Mouse (Mus musculus) small intestine, adult 2 months (tissue): ENCODE results near the gene Svop. TPM values are rescaled to one million over a fixed set of nuclear protein-coding genes. Genes with fewer than 3 reads are reported as not detected.
A peak's percentile ranks its signal among the peaks of the same experiment; 100 is the strongest.

ENCODE experiments used
- H3K27ac ChIP-seq: fragments of 200-500 bp; 2 replicates; pipeline ENCODE4 v1.5.1; 2012; ENCODE audit warnings: low read depth, low read length, control low read depth, inconsistent platforms; ENCODE audit not compliant: insufficient read depth
- H3K27me3 ChIP-seq: fragments of 200-500 bp; 2 replicates; pipeline ENCODE4 v1.6.1; 2012; ENCODE audit warnings: mild to moderate bottlenecking, moderate library complexity, low read length, inconsistent platforms; ENCODE audit not compliant: control insufficient read depth, insufficient read depth
- H3K36me3 ChIP-seq: fragments of 200-500 bp; 2 replicates; pipeline ENCODE4 v1.6.1; 2012; ENCODE audit warnings: mild to moderate bottlenecking, low read length, control low read depth, inconsistent platforms; ENCODE audit not compliant: control insufficient read depth, insufficient read depth
- H3K4me1 ChIP-seq: fragments of 200-500 bp; 2 replicates; pipeline ENCODE4 v1.6.1; 2012; ENCODE audit warnings: low read length, inconsistent platforms, mixed read lengths; ENCODE audit not compliant: control insufficient read depth, insufficient read depth, insufficient read length
- H3K4me3 ChIP-seq: fragments of 200-500 bp; 2 replicates; pipeline ENCODE4 v1.5.1; 2012; ENCODE audit warnings: low read depth, mild to moderate bottlenecking, control low read depth, inconsistent platforms, low read length, moderate library complexity
- CTCF ChIP-seq: fragments of 200-500 bp; IDR thresholded peaks from 2 replicates; pipeline ENCODE4 v1.5.1; 2012; ENCODE audit warnings: low read depth, mild to moderate bottlenecking, control low read depth, inconsistent platforms, low read length, moderate library complexity, mixed read lengths; ENCODE audit not compliant: insufficient replicate concordance, insufficient read length; ENCODE audit errors: extremely low read depth
- POLR2A ChIP-seq: fragments of 200-500 bp; IDR thresholded peaks from 2 replicates; pipeline ENCODE4 v1.6.1; 2012; ENCODE audit warnings: low read depth, mild to moderate bottlenecking, control low read depth, inconsistent platforms, low read length, moderate library complexity
- WGBS: fragments of 180-500 bp; shearing (Covaris S2); methylation state at CpG from one replicate; pipeline ENCODE4 v1.1.7; 2018; 5-methylcytosine and 5-hydroxymethylcytosine counted together
- polyA plus RNA-seq: library from polyadenylated mRNA; depleted of rRNA; stranded (reverse); fragments of >200 nt; gene quantifications from 2 replicates; pipeline ENCODE4 v1.2.3, GENCODE M21; 2012

The Svop gene
- polyA plus RNA-seq, 1 experiment = 0.42 TPM

DNA sequence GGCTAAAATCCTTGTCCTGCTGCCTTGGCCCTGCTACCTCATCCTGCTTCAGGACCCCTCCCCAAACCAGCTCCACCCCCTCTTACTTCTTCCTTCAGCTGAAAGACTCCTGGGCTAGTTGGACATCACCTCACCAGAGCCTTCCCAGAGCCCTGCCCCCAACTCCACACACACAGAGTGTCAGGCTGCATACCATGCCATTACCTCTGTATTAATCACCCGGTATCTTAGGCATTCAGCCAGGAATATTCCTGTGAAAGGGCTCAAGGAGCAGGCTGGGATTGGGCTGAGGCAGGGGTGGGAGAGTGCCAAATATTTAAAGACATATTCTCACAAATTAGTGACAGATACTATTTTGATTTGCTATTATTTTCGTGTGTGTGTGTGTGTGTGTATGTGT, 94.9 kb downstream of the Svop start:
- no peak for TF ChIP-seq CTCF
- Histone ChIP-seq H3K27me3 (no peaks in the 10 kb centered on the region), H3K4me1 (peaks cover 17% of the 10 kb centered on the region), H3K36me3 (no peaks in the 10 kb centered on the region), H3K4me3 (no peak overlapping the region), H3K27ac (no peak overlapping the region)
- 27% methylated on average over 2 of the region's 2 CpGs for WGBS

DNA sequence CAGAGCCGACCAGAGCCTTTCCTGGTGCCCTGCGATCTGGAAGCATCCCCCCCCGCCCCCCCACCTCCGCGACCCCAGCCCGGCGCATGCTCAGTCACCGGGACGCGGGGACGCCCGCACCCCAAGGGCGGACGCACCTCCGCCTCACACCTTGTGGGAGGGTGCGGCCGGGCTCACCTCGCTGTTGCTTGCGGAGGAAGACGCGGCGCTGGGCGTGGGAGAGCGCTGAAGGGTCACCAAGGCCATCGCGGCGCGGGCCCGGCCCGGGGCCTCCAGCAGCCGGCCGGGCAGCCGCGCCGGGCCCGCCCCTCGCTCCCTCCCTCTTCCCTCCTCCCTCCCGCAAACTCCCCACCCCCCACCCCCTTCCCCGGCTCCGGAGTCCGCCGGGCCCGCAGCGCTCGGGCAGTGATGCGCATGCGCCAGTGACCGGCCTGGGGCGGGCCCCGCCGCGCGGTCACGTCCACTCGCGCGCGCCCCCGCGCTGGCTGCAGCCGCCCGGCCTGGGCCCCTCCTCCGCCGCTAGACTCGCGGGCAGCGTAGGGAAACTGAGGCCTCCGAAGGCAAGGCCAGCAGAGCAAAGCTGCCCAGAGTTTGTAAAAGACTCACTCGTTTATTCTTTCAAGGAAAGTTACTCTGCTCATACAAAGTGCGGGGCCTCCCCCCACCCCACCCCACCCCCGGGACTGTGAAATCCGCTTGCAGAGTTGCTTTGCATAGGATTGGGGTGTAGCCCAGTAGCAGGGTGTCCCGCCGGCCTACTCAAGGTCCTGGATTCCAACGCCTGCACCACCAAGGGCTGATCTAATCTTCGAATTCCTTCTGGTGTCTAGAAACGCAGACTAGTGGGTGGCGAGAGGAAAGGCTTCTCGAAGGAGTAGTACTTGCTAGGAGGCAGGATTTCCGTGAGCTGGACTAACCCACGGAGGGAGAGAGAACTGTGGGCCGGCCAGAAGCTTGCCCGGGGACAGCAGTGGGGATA, 97.6 kb downstream of the Svop start, which contains the start of gene Ssh1:
Gene Ssh1 (minus strand): TSS at position 408 of the 979 bp plus-strand sequence.
- peaks cover 17% of the 10 kb centered on the region for H3K4me1 ChIP-seq
- TF ChIP-seq POLR2A (no peak), CTCF (no peak)

GRCm38 (mm10) chr5:113993031-113993486, 98.3 kb downstream of the Svop start:
- TF ChIP-seq POLR2A (no peak), CTCF (no peak)
- H3K4me1 ChIP-seq = peaks cover 17% of the 10 kb centered on the region
- under 1% methylated on average over 22 of the region's 22 CpGs for WGBS
- no peaks in the 10 kb centered on the region for H3K36me3 ChIP-seq
- H3K4me3 ChIP-seq = peak overlapping the region; percentile 79
- H3K27ac ChIP-seq = peak overlapping the region; percentile 83
- H3K27me3 ChIP-seq = no peaks in the 10 kb centered on the region

More for the DNA sequence above, 97.6 kb downstream of the Svop start, which contains the start of gene Ssh1:
- Histone ChIP-seq H3K27ac (peak within 1 kb of the TSS; percentile 83), H3K27me3 (no peaks in the 10 kb centered on the region), H3K4me3 (peak within 1 kb of the TSS; percentile 79), H3K36me3 (no peaks in the 10 kb centered on the region)
- 2% methylated on average over 81 of the region's 83 CpGs for WGBS

DNA sequence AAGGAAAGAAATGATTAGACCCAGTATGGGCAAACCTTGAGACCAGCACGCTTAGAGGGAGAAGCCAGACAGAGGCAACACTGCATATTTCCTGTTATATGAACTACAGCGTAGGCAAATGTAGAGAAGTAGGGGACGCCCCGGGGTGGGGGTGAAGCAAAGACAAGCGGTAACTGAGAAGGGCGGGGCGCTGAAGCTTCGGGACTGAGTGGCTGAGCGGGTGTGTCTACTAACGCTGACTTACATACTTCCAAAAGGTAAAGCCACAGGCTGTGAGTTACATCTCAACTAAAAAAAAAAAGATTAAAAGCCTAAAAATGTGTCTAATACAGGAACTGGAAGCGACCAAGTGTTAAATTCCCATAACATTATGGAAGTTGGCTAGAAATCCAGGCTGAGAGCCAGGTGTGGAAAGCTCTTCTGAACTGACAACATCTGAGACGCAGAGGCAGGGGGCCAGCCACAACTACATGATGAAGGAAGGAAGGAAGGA, 99.0 kb downstream of the Svop start:
- Histone ChIP-seq H3K4me1 (peaks cover 17% of the 10 kb centered on the region), H3K27me3 (no peaks in the 10 kb centered on the region), H3K27ac (peak overlapping the region; percentile 83), H3K36me3 (0 out of 2 replicates have a peak, but pooled peaks cover 1% of the 10 kb centered on the region), H3K4me3 (peak overlapping the region; percentile 79)
- 3% methylated on average over 12 of the region's 12 CpGs for WGBS
- TF ChIP-seq POLR2A (peak; percentile 19; the same call in 1 of the 2 replicates), CTCF (no peak)

DNA sequence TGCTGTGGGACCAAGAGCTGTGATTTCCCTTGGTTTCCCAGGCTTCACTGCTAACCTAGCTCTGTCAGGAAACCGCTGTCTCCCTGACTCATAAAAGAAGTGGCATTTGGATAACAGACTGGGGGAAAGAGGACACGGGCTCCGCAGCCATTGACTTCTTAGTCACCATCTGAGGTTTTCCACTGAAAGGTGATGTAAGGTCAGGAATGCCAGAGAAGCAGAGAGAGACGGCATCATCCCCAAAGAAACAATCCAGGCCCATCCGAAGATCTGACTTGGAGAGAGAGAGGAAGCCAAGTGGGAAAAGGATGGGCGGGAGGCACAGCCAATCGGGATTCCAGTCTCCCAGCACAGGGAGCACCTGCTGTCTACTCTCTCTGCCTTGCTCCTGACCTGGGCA, 100.2 kb downstream of the Svop start:
- H3K36me3 ChIP-seq = 0 out of 2 replicates have a peak, but pooled peaks cover 1% of the 10 kb centered on the region
- H3K4me3 ChIP-seq = no peak overlapping the region
- no peaks in the 10 kb centered on the region for H3K27me3 ChIP-seq
- TF ChIP-seq POLR2A (no peak), CTCF (no peak)
- no peak overlapping the region for H3K27ac ChIP-seq
- WGBS = 71% methylated on average over 7 of the region's 7 CpGs
- peaks cover 24% of the 10 kb centered on the region for H3K4me1 ChIP-seq

DNA sequence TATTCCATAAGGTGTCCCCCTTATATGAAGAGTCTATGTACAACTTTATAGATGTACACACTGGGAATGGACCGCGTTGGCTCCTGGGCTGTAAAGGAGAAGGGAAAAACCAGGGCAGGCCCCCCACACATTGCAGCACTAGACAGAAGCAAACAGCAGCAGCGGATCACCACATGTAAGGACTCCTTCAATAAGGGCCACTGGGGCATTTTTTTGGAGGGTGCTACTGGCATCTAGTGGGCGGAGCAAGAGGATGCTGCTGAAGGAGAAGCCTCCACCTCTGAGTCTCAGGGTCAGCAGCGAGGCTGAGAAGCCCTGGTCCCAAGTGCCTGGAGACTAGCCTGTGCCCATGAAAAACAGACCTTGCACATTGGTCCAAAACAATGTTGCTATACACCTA, 100.8 kb downstream of the Svop start:
- 0 out of 2 replicates have a peak, but pooled peaks cover 1% of the 10 kb centered on the region for H3K36me3 ChIP-seq
- H3K4me1 ChIP-seq = peaks cover 30% of the 10 kb centered on the region
- H3K27me3 ChIP-seq = no peaks in the 10 kb centered on the region
- 92% methylated on average over 5 of the region's 5 CpGs for WGBS
- H3K27ac ChIP-seq = no peak overlapping the region
- no peak for TF ChIP-seq CTCF
- TF ChIP-seq POLR2A = no peak
- H3K4me3 ChIP-seq = no peak overlapping the region

DNA sequence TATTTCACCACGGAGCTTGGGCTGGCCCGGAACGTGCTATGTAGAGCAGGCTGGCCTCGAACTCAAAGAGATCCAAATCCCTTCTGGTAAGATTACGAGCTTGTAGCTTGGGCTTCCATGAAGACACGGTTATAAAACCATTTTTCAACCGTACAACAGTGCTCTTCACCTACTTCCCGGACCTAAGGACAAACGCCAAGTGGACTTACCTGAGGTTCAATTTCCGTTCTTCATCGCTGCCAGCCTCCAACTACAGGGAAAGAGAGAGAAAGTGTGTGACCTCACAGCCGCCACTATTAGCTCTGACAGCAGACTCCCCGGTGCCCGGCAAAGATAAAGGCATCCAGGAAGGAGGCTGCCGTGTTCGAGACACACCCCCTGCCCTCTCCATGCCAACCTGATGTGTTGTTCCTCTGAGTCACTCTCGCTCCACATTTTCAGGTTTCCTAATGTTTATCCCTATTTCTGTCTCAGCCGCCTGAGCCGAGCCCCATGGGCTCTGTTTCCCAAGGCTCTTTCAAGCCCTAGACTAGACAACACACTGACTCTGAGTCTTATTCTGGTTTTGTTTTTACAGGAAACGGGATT, 101.8 kb downstream of the Svop start:
- Histone ChIP-seq H3K4me3 (peak overlapping the region; percentile 2; the same call in 1 of the 2 replicates), H3K36me3 (0 out of 2 replicates have a peak, but pooled peaks cover 1% of the 10 kb centered on the region), H3K27ac (peak overlapping the region; percentile 47), H3K4me1 (peaks cover 31% of the 10 kb centered on the region), H3K27me3 (no peaks in the 10 kb centered on the region)
- 45% methylated on average over 20 of the region's 20 CpGs for WGBS
- no peak for TF ChIP-seq CTCF
- no peak for TF ChIP-seq POLR2A
